Mouse (Mus musculus) lung, postnatal 0 days (tissue): ENCODE measurements around the gene Stxbp4.

Source experiments
- CTCF ChIP-seq: IDR thresholded peaks from 2 replicates; pipeline ENCODE4 v1.5.1; 2016; ENCODE audit warnings: antibody characterized with exemption, mild to moderate bottlenecking
- EP300 ChIP-seq: IDR thresholded peaks from 2 replicates; pipeline ENCODE4 v1.6.1; 2016; ENCODE audit warnings: antibody characterized with exemption, mild to moderate bottlenecking, control low read depth

- TF ChIP-seq CTCF (no peak), EP300 (no peak)
Observed at GRCm38 (mm10) chr11:90492511-90492910, 145.4 kb downstream of the Stxbp4 start.
